Mouse (Mus musculus) spleen, adult 2 months (tissue): ENCODE results near the gene Olfr287.

ENCODE experiments used
- CTCF ChIP-seq: fragments of 200-500 bp; IDR thresholded peaks from 2 replicates; pipeline ENCODE4 v1.5.1; 2011; ENCODE audit warnings: mild to moderate bottlenecking, inconsistent platforms; ENCODE audit not compliant: insufficient read depth, insufficient read length, insufficient replicate concordance; ENCODE audit errors: extremely low read depth
- POLR2A ChIP-seq: fragments of 200-500 bp; IDR thresholded peaks from 2 replicates; pipeline ENCODE4 v1.6.1; 2011; ENCODE audit warnings: low read depth, low read length, inconsistent platforms

GRCm38 (mm10) chr15:98166963-98167644 is 53.8 kb downstream of the Olfr287 start, which contains the start of gene Ccdc184:
- no peak for TF ChIP-seq CTCF
- TF ChIP-seq POLR2A = no peak
